ENCODE assay signal across 9 mouse cellular contexts in the genomic region with DNA sequence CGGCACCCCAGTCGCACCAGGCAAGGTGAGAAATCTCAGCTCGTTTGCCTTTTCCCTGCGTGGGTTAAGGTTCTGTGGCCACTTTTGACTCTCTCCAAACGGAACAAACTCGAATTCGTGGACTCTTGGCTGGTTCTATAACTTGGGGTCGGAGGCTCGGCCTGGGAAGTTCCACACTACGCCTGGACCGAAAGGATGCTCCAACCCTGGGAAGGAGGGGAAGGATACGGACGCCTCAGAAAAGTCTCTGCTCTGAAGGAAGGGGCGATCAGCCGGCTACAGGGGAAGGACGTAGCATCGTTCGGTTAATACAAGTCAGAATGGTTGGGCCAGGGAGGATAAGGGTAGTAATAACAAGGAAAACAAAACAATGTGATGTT. TPM values are rescaled to one million over a fixed set of nuclear protein-coding genes. Genes with fewer than 3 reads are reported as not detected.
DNase-seq lines count a peak whose midpoint lies in the region; ATAC-seq and TF ChIP-seq lines count a peak whose summit lies in the region.
"Had no signal": no experiment of that assay in that cellular context is flagged by ENCODE, and none has a peak within 500 bp of the region (broad histone marks: within the 10 kb centered on the region; RNA-seq: fewer than 3 reads in every experiment).

No protein-coding gene starts in this region.

- no peaks in the 10 kb centered on the region for H3K9me3 ChIP-seq in forebrain, embryonic 11.5 days (ENCODE audit: control insufficient read depth, low read length)
- H3K9me3 ChIP-seq in liver, embryonic 11.5 days (ENCODE audit: control insufficient read depth, low read length), result no peaks in the 10 kb centered on the region
- no peaks in the 10 kb centered on the region for H3K9me3 ChIP-seq in stomach, embryonic 15.5 days

- H3K36me3 ChIP-seq in spleen, adult 2 months (ENCODE audit: control insufficient read depth, insufficient read depth, low read length), result no peaks in the 10 kb centered on the region
- H3K36me3 ChIP-seq in forebrain, embryonic 11.5 days (ENCODE audit: control insufficient read depth, insufficient read depth, low read length), result no peaks in the 10 kb centered on the region
- no peaks in the 10 kb centered on the region for H3K36me3 ChIP-seq in liver, embryonic 11.5 days (ENCODE audit: control insufficient read depth, insufficient read depth, low read length)
- no peaks in the 10 kb centered on the region for H3K36me3 ChIP-seq in stomach, embryonic 15.5 days

- peak overlapping the region; percentile 58 for H3K4me3 ChIP-seq in spleen, adult 2 months (ENCODE audit: extremely low read depth, insufficient read depth, insufficient read length)
- peak overlapping the region; percentile 62 for H3K4me3 ChIP-seq in forebrain, embryonic 11.5 days (ENCODE audit: low read depth, low read length)
- H3K4me3 ChIP-seq in liver, embryonic 11.5 days (ENCODE audit: low read depth, low read length), result peak overlapping the region; percentile 66
- H3K4me3 ChIP-seq in stomach, embryonic 15.5 days (replicated peaks), result peak overlapping the region; percentile 58

- H3K27me3 ChIP-seq in spleen, adult 2 months (ENCODE audit: control insufficient read depth, insufficient read depth, low read length), result no peaks in the 10 kb centered on the region
- H3K27me3 ChIP-seq in forebrain, embryonic 11.5 days (ENCODE audit: control insufficient read depth, insufficient read depth, low read length), result no peaks in the 10 kb centered on the region
- no peaks in the 10 kb centered on the region for H3K27me3 ChIP-seq in liver, embryonic 11.5 days (replicated peaks; ENCODE audit: control insufficient read depth, insufficient read depth, low read length)
- no peaks in the 10 kb centered on the region for H3K27me3 ChIP-seq in stomach, embryonic 15.5 days (replicated peaks)

- H3K27ac ChIP-seq in spleen, adult 2 months (ENCODE audit: insufficient read depth, low read length), result no peak overlapping the region
- H3K27ac ChIP-seq in forebrain, embryonic 11.5 days (ENCODE audit: low read depth, low read length), result peak overlapping the region; percentile 70
- H3K27ac ChIP-seq in liver, embryonic 11.5 days (ENCODE audit: low read depth, low read length), result peak overlapping the region; percentile 7; the same call in 1 of the 2 replicates
- peak overlapping the region; percentile 37 for H3K27ac ChIP-seq in stomach, embryonic 15.5 days

- TF ChIP-seq POLR2A in spleen, adult 2 months (IDR thresholded peaks at IDR 0.05; ENCODE audit: low read depth, low read length), result no peak

- 2% methylated on average over 18 of the region's 18 CpGs for WGBS in spleen, adult 2 months
- 0% methylated on average over 18 of the region's 18 CpGs for WGBS in forebrain, embryonic 11.5 days
- WGBS in liver, embryonic 11.5 days, result under 1% methylated on average over 18 of the region's 18 CpGs
- WGBS in stomach, embryonic 15.5 days, result 0% methylated on average over 18 of the region's 18 CpGs

- DNase-seq in spleen, adult 2 months (ENCODE audit: low read depth in 1 of 2, low spot score in 2 of 2), result peak in 1 of 2 experiments; percentile 4
- no peak for DNase-seq in spleen, postnatal 14 days (ENCODE audit: low spot score in 2 of 2)
- no peak for DNase-seq in forebrain, embryonic 11.5 days (ENCODE audit: low spot score)
- no peak for DNase-seq in liver, embryonic 11.5 days (ENCODE audit: low spot score)
- DNase-seq in adrenal gland, adult (ENCODE audit: inconsistent age in 2 of 2, low spot score in 1 of 2), result no peak
- no peak for DNase-seq in gastrocnemius, postnatal 36 days
- no peak for DNase-seq in gastrocnemius, postnatal 10 days

- H3K4me2 ChIP-seq in forebrain, embryonic 11.5 days (ENCODE audit: low read depth, low read length, severe bottlenecking), result peak overlapping the region; percentile 45
- H3K4me2 ChIP-seq in liver, embryonic 11.5 days, result peak overlapping the region; percentile 68
- H3K4me2 ChIP-seq in stomach, embryonic 15.5 days, result peak overlapping the region; percentile 64

- peak; percentile 74 for ATAC-seq in forebrain, embryonic 11.5 days (replicated peaks; ENCODE audit: low FRiP score)
- ATAC-seq in liver, embryonic 11.5 days (replicated peaks; ENCODE audit: low FRiP score), result peak; percentile 48
- ATAC-seq in stomach, embryonic 15.5 days (ENCODE audit: insufficient read depth, low FRiP score, low read depth), result peak; percentile 57

- no peaks in the 10 kb centered on the region for H3K4me1 ChIP-seq in spleen, adult 2 months (ENCODE audit: control insufficient read depth, insufficient read depth, insufficient read length)
- H3K4me1 ChIP-seq in forebrain, embryonic 11.5 days (replicated peaks; ENCODE audit: control insufficient read depth, insufficient read depth, low read length), result 0 out of 2 replicates have a peak, but pooled peaks cover 2% of the 10 kb centered on the region
- H3K4me1 ChIP-seq in liver, embryonic 11.5 days (replicated peaks; ENCODE audit: control insufficient read depth, insufficient read depth, low read length), result peaks cover 10% of the 10 kb centered on the region; the same call in 1 of the 2 replicates
- H3K4me1 ChIP-seq in stomach, embryonic 15.5 days, result no peaks in the 10 kb centered on the region

- TF ChIP-seq CTCF in spleen, adult 2 months (IDR thresholded peaks at IDR 0.05; ENCODE audit: extremely low read depth, insufficient read depth, insufficient read length, insufficient replicate concordance), result no peak

- intact Hi-C loops in gastrocnemius, postnatal 36 days (cut with DNase I), result no loop called here

- peak overlapping the region; percentile 81 for H3K9ac ChIP-seq in forebrain, embryonic 11.5 days (ENCODE audit: low read length)
- peak overlapping the region; percentile 57 for H3K9ac ChIP-seq in liver, embryonic 11.5 days (ENCODE audit: low read depth, low read length)
- H3K9ac ChIP-seq in stomach, embryonic 15.5 days, result peak overlapping the region; percentile 35; the same call in 1 of the 2 replicates

RNA-seq across cellular contexts. Expression of gene Ift74, which starts 0.3 kb away (rescaled TPM):
- polyA plus RNA-seq in spleen, adult 2 months (2012; rRNA removed), result 0.21 and 0.33 TPM in 2 replicates
- polyA plus RNA-seq in forebrain, embryonic 11.5 days (2014; fragmentation: Nextera tagmentation; extraction: Ambion mirVana), result 70.7 and 80.7 TPM in 2 replicates
- polyA plus RNA-seq in liver, embryonic 11.5 days (2014; fragmentation: Nextera tagmentation; extraction: Ambion mirVana), result 14.8 and 15.0 TPM in 2 replicates
- 23.3 and 24.9 TPM in 2 replicates for polyA plus RNA-seq in stomach, embryonic 15.5 days (2015; fragmentation: Nextera tagmentation; extraction: Ambion mirVana)
- 1 to 10 TPM; 6.1 TPM for total RNA-seq in gastrocnemius, postnatal 36 days (2021)
- 1 to 10 TPM; 6.3 to 7.7 TPM for total RNA-seq in gastrocnemius, postnatal 10 days (2021)

RNA-seq across cellular contexts. Expression of gene Plaa, which starts 11.6 kb away (rescaled TPM):
- polyA plus RNA-seq in spleen, adult 2 months (2012; rRNA removed), result 27.6 and 61.3 TPM in 2 replicates
- polyA plus RNA-seq in forebrain, embryonic 11.5 days (2014; fragmentation: Nextera tagmentation; extraction: Ambion mirVana), result 94.4 and 110 TPM in 2 replicates
- polyA plus RNA-seq in liver, embryonic 11.5 days (2014; fragmentation: Nextera tagmentation; extraction: Ambion mirVana), result 77.1 and 81.1 TPM in 2 replicates
- polyA plus RNA-seq in stomach, embryonic 15.5 days (2015; fragmentation: Nextera tagmentation; extraction: Ambion mirVana), result 60.0 and 63.3 TPM in 2 replicates
- 10 to 100 TPM; 31.3 to 32.6 TPM for total RNA-seq in gastrocnemius, postnatal 36 days (2021)
- 10 to 100 TPM; 39.8 to 40.3 TPM for total RNA-seq in gastrocnemius, postnatal 10 days (2021)

RNA-seq across cellular contexts. Expression of gene Lrrc19, which starts 35.3 kb away (rescaled TPM):
- polyA plus RNA-seq in spleen, adult 2 months (2012; rRNA removed), result not detected in 2 replicates
- 1.1 and 1.4 TPM in 2 replicates for polyA plus RNA-seq in forebrain, embryonic 11.5 days (2014; fragmentation: Nextera tagmentation; extraction: Ambion mirVana)
- polyA plus RNA-seq in liver, embryonic 11.5 days (2014; fragmentation: Nextera tagmentation; extraction: Ambion mirVana), result 0.13 and 0.30 TPM in 2 replicates
- 0.93 and 0.94 TPM in 2 replicates for polyA plus RNA-seq in stomach, embryonic 15.5 days (2015; fragmentation: Nextera tagmentation; extraction: Ambion mirVana)
- not detected for total RNA-seq in gastrocnemius, postnatal 36 days (2021)
- total RNA-seq in gastrocnemius, postnatal 10 days (2021), result not detected
- polyA plus RNA-seq: gonadal fat pad, adult 2 months had no signal

RNA-seq across cellular contexts. Expression of gene Caap1, which starts 58.0 kb away (rescaled TPM):
- 4.2 and 7.8 TPM in 2 replicates for polyA plus RNA-seq in spleen, adult 2 months (2012; rRNA removed)
- polyA plus RNA-seq in forebrain, embryonic 11.5 days (2014; fragmentation: Nextera tagmentation; extraction: Ambion mirVana), result 27.2 and 31.4 TPM in 2 replicates
- polyA plus RNA-seq in liver, embryonic 11.5 days (2014; fragmentation: Nextera tagmentation; extraction: Ambion mirVana), result 24.2 TPM in 2 replicates
- polyA plus RNA-seq in stomach, embryonic 15.5 days (2015; fragmentation: Nextera tagmentation; extraction: Ambion mirVana), result 17.4 and 19.0 TPM in 2 replicates
- total RNA-seq in gastrocnemius, postnatal 36 days (2021), result 1 to 10 TPM; 1.9 to 2.4 TPM
- total RNA-seq in gastrocnemius, postnatal 10 days (2021), result 1 to 10 TPM; 3.6 to 4.4 TPM

RNA-seq across cellular contexts. Expression of gene Gm10306, which starts 58.3 kb away (rescaled TPM):
- not detected in 2 replicates for polyA plus RNA-seq in spleen, adult 2 months (2012; rRNA removed)
- polyA plus RNA-seq in forebrain, embryonic 11.5 days (2014; fragmentation: Nextera tagmentation; extraction: Ambion mirVana), result not detected in 2 replicates
- not detected in 2 replicates for polyA plus RNA-seq in liver, embryonic 11.5 days (2014; fragmentation: Nextera tagmentation; extraction: Ambion mirVana)
- polyA plus RNA-seq in stomach, embryonic 15.5 days (2015; fragmentation: Nextera tagmentation; extraction: Ambion mirVana), result 0.40 TPM in 1 of 2 replicates, not detected in the other
- total RNA-seq in gastrocnemius, postnatal 36 days (2021), result not detected
- total RNA-seq in gastrocnemius, postnatal 10 days (2021), result not detected

Comparison
In these comparisons a context has a peak if more than half of its experiments do, and no peak if none do; other contexts are left out.
1. RNA of gene Ift74, which starts 0.3 kb away (polyA plus RNA-seq): 70.7 to 80.7 TPM in forebrain, embryonic 11.5 days, 23.3 to 24.9 TPM in stomach, embryonic 15.5 days and 14.8 to 15.0 TPM in liver, embryonic 11.5 days; 0.21 to 0.33 TPM in spleen, adult 2 months; every median in the first group is over 10 times any median in the second.
2. Peak in every context shown above with its lines, with median percentiles within 50 percentile points of each other: H3K4me3 ChIP-seq, ATAC-seq, H3K4me2 ChIP-seq and H3K9ac ChIP-seq.